Mouse (Mus musculus): ENCODE data around the gene Eif4ebp2.
A peak's percentile ranks its signal among the peaks of the same experiment; 100 is the strongest.

GRCm38 (mm10) chr10:61399156-61399734, 53.2 kb downstream of the Eif4ebp2 start:
- TF ChIP-seq CTCF (IDR thresholded peaks at IDR 0.05; ENCODE audit: extremely low read depth, insufficient read length, insufficient replicate concordance, low read depth, low read length): peak; percentile 81; the same call in 1 of the 2 replicates
- no peak for TF ChIP-seq POLR2A (IDR thresholded peaks at IDR 0.05; ENCODE audit: low read depth, low read length)
